Mouse (Mus musculus) lung, postnatal 25 days (tissue): ENCODE results near the gene Tlr12.
"Not testable (repeated sequence)": the region's sequence is repeated elsewhere in the genome, so short reads cannot be mapped to it uniquely, and the experiment has no call there.

Experiments used
- DNase-seq: peaks from one replicate; pipeline ENCODE4 v3.0.0; 2022; ENCODE audit warnings: low spot score

Gene Tlr12

DNA sequence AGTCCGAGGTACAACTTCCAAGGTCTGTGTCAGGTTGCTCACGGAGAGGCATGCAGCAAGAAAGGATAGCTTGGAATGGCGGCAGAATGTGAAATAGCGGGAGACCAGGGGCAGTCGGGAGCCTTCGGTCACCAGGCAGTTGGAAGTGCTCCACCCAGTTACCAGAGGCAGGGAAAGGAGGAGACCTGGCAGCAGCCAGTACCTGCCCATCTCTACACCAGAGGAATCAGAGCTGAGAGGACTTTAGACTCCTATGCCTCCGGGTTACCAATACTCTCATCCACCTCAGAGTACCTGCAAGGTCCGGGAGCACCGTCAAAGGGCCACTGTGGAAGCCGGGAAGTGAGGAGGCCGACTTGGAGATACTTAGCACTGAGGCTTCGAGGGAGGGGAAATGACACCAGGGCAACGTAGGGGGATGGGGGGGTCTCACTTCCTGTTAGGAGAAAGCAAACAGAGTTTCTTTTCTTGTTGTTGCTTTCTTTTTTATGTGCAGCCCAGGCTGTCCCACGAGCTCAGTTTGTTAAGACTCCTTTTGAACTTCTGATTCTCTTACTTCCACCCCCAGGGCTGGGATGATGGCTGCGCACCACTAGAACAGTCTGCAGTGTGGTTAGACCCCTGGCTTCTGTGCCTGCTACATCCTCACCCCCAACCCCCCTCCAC lies at the start of gene Tlr12:
Gene Tlr12, minus strand, starts transcription at position 374 of the 666 bp plus-strand sequence.
- no peak for DNase-seq

DNA sequence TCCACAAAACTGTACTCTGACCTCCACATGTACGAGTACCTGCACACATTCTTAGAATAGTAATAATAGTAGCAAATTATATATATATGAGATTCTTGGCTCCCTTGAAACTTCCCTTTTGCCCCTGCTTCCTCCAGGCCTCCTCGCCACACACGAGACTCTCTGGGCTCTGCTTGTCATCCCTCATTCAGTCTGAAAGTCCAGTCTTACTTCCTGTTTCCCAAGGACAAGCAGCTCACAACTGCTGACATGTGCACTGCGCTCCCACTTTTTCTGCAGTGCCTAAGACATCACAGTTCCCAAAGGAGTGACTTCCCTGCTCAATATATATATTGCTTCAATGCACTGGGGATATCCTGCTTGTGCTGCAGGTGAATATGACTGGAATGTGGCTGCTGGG lies 48.8 kb upstream of the Tlr12 start:
- DNase-seq, result not testable (repeated sequence)

DNA sequence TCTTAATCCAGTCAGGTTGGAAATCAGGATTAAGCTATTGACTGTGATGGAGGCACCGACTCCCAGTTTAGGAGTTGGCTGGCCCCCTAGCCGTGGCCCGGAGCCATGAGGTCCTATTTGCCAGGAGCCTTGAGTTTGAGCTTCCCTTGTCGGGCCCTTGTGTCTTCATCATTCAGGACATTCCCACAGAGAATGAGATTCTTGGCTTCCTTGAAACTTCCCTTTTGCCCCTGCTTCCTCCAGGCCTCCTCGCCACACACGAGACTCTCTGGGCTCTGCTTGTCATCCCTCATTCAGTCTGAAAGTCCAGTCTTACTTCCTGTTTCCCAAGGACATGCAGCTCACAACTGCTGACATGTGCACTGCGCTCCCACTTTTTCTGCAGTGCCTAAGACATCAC lies 47.9 kb upstream of the Tlr12 start:
- DNase-seq, result not testable (repeated sequence)

DNA sequence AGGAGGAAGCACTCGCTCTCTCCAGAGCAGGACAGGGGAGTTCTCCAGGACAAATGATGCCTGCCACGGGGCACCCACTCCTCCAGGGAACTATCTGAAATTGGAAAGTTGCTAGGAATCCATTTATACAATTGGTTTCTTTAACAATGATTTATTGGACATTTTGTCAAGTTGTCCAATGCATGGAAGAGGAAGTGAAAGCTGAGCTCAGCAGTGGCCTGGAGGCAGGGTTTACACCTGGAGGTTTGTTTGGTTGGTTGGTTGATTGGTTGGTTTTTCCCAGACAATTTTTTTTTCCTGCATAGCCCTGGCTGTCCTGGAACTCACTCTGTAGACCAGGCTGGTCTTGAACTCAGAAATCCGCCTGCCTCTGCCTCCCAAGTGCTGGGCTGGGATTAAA lies 45.6 kb upstream of the Tlr12 start:
- no peak for DNase-seq

DNA sequence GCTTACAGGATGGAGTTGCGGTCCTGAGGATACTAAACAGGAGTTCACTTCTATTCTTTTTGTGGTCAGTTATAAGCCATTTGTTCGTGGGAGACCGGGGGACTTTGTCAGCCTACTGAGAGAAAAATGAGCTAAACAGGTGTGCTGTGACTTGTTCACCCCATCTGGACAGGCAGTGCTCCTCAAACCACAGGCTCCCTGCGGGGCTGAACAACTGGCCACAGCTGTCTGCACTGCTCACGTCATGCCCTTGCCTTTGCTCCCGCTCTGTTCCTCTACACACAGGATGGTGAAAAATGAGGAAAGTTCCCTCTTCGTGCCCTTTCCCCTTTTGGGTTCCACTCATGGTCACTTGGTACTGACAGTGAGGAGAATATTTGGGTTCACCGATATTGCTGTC lies 42.6 kb upstream of the Tlr12 start:
- DNase-seq, result no peak

DNA sequence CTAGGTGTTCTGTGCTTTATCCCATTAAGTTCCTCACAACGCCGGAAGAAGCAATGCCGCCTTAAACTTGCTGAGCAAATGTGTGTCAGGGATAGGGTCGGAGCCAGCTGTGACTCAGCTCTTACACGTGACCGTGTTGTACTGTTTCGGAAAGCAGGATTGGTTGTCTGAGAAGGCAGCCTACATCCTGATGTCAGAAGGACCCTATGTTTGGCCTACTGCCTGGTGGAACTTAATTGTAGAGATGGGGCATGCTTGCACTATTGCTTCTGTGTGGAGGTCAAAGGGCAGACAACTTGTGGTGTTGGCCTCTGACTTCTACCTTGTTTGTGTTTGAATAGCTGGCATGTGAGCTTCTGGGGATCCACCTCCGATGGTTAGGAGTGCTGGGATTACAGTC lies 41.8 kb upstream of the Tlr12 start:
- DNase-seq, result no peak

DNA sequence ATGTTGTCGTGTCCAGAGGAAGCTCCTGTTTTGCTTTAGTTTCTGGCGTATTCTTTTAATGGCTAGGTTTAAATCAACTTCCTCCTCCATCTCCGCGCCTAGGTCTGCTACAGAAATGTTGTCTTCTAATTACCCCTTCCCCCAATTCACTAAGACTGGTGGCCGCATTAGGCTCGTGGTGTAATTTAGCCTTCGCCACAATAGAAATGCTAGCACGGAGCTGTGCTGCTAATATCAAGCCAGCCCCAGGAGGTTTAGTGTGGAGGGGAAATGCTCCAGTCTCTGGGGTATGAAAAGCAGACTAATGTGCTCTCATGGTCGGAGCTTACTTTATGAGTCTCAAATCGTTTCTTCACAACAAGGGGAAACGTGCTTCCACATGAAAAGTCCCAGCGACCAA lies 37.0 kb upstream of the Tlr12 start:
- no peak for DNase-seq

DNA sequence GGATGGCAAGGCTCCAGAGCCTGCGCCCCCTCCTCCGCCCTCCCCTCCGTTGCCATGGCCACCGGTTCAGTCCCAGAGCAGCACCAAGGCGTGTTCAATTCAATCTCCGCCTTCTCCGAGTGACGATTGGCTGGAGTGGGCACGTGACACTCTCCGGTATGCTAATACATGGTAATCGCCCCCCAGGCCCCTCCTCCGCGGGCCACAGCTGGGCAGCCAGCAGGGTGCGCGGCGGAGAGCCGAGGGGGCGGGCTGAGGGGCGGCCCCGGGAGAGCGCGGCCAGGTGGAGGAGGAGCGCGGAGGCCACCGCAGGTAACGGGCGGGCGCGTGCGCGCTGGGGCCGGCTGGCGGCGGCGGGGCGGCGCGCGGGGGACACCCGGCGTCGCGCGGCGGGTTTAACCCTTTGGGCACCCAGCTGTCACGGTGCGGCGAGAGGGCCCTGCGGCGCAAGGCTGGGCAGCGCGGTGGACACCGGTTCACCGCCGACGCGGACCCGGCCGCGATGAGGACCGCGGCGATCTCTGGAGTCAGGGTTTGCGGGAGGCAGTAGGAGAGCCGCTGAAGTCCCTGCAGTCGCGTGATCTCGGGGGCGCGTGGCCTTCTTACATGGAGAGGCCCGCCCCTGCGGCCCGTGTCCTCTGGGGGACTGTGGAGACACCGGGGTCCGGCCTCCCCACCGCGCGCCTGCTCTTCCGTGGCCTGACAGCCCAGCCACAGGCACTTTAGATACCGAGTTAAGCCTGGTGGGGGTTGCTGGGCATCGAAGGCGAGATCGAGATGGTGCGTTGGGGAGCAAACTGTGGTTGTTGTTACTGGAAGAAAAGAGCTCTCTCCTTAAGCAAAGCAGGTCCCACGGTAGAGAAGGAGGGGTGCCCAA lies 36.3 kb upstream of the Tlr12 start, which contains the start of gene Phc2:
Gene Phc2, plus strand, starts transcription at position 198 of the 877 bp plus-strand sequence.
- DNase-seq, result peak; percentile 96

DNA sequence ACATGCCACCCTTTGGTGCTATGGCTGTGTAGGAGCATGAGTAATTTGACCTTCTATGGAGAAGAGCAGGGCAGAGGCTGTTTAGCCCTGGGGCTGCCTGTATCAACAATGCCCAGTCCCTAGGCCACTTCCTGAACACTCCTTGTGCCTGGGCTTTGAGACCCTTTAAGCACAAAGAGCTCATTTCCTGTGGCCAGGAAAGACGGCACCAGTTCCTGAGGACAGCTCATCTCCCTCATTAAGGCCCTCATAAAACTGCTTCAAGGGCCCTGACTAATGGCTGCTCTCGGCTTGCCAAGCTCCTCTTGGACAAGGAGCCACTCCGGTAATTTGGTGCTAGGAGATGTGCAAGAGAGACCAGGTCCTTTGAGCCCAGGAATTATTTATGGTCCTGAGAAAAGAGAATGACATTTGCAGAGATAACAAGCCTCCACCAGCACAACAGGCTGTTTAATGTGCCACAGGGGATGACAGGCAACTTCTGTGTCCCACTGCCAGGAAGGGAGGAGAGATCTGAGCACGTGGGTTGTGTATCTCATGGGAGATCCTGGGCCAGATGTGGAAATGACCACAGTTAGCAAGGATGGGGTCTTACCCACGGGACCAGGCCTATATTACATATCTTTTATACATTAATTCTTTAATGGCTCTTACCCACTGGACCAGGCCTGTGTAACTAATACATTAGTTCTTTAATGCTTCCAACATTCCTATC lies 34.3 kb upstream of the Tlr12 start:
- DNase-seq, result peak; percentile 55

DNA sequence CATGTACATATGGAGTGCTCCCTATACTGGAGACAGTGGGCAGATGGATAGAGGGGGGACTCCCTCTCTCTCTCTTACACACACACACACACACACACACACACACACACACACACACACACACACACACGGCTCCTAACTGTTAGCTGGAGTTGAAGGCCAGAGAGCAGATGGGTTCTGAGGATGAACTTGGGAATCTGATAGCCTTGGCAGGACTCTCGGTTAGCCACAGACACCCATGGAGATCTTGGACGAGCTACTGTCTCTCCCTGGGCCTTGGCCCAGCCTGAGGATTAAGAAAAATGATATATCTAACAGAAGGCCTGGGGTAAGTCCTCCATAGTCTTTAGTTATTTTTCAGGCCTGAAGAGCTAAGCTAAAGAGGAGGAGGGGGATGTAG lies 33.1 kb upstream of the Tlr12 start:
- DNase-seq, result no peak

DNA sequence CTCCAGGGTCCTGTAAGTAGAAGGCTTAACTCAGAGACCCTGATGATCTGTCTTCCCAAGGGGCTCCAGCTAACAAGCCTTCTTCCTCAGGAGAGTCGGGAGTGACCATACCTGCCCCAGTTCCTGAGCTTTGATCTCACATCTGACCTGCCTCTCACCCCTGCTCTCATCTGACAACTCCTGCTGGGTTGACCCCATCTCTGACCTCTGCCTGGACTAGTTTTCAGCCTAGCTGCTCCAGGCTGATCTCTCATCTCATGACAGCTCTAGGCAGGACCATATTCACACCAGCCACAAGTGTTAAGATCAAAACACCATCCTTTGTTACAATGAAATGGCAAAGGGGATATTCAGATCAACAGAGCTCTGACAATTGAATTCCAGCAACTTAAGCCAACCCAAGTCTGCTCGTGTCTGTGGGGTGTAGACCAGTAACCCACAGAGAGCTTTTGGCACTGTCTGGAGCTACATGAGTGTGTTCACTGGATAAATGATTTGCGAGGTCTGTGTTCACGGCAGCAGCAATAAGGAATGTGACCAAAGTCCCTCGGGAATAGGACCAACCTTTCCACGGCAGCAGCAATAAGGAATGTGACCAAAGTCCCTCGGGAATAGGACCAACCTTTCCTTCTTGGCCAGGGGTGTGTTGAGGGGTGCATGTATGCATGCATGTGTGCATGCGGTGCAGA lies 30.3 kb upstream of the Tlr12 start:
- no peak for DNase-seq

DNA sequence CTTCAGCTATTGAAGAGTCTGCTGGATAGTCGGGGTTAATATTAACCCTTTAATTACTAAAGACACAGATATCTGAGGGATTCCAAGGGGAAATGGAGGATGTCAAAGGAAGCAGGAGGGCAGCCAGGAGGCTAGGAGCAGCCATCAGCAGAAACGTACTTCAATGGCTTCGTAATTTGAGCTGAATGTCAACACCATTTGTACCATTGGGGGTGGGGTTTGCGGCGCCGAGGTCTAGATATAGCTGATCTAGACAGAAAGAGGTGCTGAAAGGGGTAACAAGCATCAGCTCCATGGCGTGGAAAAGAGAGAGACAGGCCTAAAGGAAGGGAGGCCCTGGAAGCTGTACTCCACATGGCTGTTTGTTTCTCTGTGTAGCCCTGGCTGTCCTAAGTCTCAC lies 28.3 kb upstream of the Tlr12 start:
- DNase-seq, result no peak

DNA sequence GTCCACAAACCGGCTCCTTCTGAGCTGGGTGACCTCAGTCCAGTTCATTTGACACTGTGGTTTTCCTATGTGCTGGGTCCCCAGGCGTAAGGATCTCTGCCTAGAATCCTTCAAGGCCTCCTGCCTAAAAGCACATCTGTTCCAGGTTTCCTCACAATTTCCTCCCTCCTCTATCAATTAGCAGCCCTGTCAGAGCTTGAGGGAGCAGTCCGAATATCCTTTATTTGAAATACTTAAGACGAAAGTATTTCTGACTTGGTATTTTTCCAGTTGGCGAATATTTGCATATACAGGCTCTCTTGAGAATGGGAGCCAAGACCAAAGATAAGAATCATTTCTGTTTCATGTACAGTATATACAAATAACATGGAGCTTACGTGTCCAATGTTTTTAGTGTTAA lies 27.5 kb upstream of the Tlr12 start:
- no peak for DNase-seq

DNA sequence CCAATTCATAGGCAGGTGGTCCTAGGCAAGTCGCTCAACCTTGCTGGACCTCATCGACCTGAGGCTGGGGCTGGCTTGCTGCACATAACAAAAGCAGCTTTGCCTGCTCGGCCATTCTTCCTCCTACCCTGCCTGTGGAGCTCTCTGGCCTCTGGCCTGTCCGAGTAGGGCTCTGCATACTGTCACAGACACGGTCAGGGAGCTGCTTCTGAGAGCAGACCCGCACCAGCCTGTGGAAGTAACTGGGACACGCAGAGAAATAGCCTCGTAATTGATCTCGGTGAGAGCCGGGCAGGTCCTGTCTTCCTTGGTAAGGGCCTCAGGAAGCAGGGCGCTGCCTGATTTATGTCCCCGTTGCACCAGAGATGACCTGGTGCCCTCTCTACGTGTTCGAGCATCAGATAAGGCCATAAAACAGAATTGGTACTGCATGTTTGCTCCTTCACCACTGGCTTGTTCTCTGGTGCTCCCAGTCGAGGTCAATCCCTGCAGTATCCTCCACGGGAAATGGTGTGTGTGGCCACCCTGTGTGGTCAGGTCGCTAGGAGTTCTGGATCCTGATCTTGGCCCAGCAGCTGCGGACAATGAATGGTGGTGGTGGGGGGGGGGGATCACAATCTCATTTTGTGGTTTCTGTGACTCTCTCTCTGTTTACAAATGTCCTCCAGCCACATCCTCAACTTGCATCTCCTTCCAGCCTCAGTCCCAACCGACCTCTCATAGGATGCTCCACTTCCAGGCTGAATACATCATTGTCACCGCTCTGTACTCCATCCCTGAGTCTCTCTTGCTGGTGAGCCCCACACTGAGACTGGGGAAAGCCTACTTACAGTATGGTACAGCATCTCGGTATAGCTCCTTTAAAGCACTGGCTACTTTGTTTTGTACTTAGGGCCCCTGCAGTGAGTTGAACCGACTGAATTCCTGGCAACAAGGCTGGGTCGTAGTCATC lies 23.6 kb upstream of the Tlr12 start:
- no peak for DNase-seq

DNA sequence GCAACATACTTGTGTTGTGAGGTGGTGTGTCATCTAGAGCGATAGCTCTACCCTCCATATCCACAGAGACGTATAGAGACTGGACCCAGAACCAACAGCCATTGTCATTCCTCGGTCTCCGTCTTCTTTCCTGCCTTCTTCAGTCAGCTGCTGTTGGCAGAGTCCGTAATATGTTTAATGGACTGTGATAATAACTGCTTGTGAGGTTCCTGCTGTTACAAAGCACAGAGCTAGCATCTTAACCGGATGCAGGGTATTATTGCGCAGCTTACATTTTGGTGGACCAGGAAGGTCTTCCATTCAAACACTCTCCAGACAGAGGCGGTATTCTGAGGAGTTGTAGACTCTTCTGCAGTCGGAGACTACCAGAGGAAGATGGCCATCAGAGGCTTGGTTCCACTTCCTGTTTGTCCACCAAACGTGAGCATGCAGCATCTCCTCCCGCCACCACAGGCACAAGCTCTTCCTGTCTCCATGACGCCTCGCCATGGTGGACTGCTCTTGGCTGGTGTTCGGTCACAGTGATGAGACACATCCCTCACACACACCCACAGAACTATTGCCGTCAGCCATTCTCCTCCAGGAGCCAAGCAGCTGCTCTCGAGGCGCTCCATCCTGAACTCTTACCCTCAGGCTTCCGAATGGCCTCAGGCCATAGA lies 20.0 kb upstream of the Tlr12 start:
- DNase-seq, result no peak

DNA sequence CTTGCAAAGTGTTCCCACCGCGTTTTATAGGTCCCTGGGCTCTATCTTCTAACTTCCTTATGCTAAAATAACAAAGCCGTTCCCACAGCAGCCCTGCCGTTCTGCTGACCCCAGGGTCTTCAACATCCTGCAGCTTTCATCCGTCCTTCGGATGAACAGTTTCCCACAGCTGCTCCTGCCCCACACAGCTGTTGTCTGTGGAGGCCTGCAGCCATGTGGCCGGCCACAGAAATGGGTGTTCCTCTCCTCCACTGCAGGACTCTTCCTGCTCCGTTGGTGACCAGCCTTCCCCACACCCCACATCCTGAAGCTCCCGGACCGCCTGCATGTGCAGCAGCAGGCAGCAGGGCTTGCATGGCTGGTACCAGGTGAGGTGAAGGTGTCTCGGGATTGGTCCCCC lies 18.8 kb upstream of the Tlr12 start:
- no peak for DNase-seq

DNA sequence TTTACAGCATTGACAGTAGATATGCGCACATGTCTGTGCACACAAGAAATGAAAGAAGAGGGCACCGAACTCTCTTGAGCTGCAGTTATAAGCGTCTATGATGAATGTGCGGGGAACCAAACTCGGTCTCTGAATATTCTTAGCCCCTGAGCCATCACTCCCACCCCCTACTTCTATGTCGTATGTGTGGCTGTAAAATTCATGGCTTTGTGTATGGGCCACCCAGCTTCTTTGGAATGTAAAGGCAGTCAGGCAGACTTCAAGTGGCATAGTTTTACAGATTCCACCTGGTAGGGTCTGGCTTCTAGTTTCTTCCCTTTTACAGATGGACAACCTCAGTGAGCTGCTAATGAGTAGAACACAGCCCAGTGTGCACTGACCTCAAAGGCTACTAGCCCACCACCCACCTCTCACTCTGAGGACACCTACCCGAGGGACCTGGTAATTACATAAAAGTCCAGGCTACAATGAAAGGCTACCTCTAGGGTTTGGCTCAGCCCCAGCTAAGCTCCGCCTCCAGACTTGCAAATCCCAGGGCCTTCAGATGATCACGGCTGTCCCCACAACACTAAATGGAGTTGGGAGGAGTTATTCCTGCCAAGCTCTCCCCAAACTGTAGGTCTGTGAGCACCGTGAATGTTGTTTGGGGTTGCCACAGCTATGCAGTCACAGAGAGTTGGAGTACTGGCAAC lies 17.6 kb upstream of the Tlr12 start:
- DNase-seq, result no peak

DNA sequence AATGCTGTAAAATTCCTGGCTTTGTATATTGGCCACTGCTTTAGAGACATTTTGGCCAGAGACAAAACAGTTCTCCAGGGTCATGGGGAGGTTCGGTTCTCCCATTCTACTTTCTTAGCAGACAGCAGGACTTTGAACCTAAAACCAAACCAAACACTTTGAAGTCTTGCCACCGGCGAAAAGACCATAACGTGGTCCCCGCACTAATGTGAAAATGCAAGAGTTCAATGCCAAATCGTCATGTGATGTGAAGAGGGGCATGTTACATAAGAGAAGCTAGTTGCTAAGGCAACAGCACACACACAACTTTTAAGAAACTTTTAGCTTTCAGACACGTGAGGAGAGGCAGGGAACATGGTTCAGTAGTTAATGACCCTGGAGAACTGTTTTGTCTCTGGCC lies 17.0 kb upstream of the Tlr12 start:
- peak; percentile 59 for DNase-seq

DNA sequence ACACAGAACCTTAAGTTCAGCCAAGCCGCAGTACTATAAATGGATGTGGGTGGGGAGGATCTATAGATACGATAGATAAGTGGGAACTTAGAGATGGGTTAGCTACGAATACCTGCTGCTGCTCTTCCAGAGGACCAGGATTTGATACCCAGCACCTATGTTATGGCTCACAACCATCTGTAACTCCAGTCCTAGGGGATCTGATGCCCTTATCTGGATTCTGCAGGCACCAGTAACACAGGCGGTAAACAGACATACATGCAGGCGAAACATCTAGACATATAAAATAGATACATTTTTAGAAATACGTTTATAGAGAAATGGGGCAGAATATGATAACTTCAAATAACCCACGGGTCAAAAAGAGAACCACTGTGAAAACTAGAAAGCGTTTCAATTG lies 2.7 kb upstream of the Tlr12 start:
- DNase-seq, result no peak

DNA sequence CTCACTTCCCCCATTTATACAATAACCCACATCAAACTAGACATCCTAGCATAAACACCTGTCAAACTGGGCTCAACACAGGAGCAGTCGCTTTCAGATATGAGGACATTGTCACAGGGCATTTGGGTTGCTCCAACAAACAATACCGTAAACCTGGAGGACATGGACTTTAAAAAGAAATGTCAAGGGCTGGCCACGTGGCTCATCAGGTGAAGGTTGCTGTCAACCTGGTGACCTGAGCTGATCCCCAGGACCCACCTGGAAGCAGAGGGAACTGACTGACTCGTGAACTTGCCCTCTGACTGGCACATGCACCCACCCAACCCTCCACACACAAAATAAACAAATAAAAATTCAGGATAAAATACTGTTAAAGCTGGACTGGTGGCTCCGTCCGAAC lies 2.2 kb upstream of the Tlr12 start:
- no peak for DNase-seq
